23 mouse cellular contexts compared by ENCODE assay signal in genomic region chr15:98131451-98131850, GRCm38 (mm10). TPM values are rescaled to one million over a fixed set of nuclear protein-coding genes. Genes with fewer than 3 reads are reported as not detected.
"Had no signal": no experiment of that assay in that cellular context is flagged by ENCODE, and none has a peak within 500 bp of the region (broad histone marks: within the 10 kb centered on the region; RNA-seq: fewer than 3 reads in every experiment).

No protein-coding gene starts in this region.

- H3K4me1 ChIP-seq: limb, embryonic 12.5 days; limb, embryonic 15.5 days; lung, embryonic 15.5 days; stomach, embryonic 15.5 days had no signal

- H3K27ac ChIP-seq: left cerebral cortex, adult 2 months; limb, embryonic 12.5 days; limb, embryonic 15.5 days; liver, embryonic 14.5 days; lung, embryonic 15.5 days; stomach, embryonic 15.5 days had no signal

- H3K4me3 ChIP-seq: layer of hippocampus, adult 2 months; left cerebral cortex, adult 2 months; limb, embryonic 12.5 days; limb, embryonic 15.5 days; lung, embryonic 15.5 days; stomach, embryonic 15.5 days had no signal

- DNase-seq: kidney, adult 11 months; kidney, adult 8-10 months; kidney, postnatal 25 days; layer of hippocampus, postnatal 36 days; left cerebral cortex, postnatal 4 days; liver, postnatal 0 days; midbrain, embryonic 14.5 days; right cerebral cortex, adult 18-20 months; right cerebral cortex, postnatal 14 days; spleen, adult 18-20 months; thymus, adult 18-20 months; thymus, postnatal 36 days had no signal

- H3K27me3 ChIP-seq: limb, embryonic 12.5 days; limb, embryonic 15.5 days; lung, embryonic 15.5 days; stomach, embryonic 15.5 days had no signal

- H3K9me3 ChIP-seq: limb, embryonic 12.5 days; limb, embryonic 15.5 days; lung, embryonic 15.5 days; stomach, embryonic 15.5 days had no signal

- ATAC-seq: liver, postnatal 0 days had no signal

- H3K4me2 ChIP-seq: limb, embryonic 12.5 days; limb, embryonic 15.5 days; liver, embryonic 11.5 days; lung, embryonic 15.5 days; midbrain, embryonic 11.5 days; stomach, embryonic 15.5 days had no signal

- H3K9ac ChIP-seq: limb, embryonic 12.5 days; limb, embryonic 15.5 days; liver, embryonic 14.5 days; liver, postnatal 0 days; lung, embryonic 15.5 days; stomach, embryonic 15.5 days had no signal

RNA-seq across cellular contexts. Expression of gene Ccdc184, which starts 35.5 kb away (rescaled TPM):
- total RNA-seq: megakaryocyte progenitor cell, adult 5-6 weeks; megakaryocyte-erythroid progenitor cell, adult 5-6 weeks had no signal
- polyA plus RNA-seq: liver, embryonic 11.5 days; liver, embryonic 14.5 days; liver, postnatal 0 days had no signal
